Mouse (Mus musculus) urinary bladder, postnatal 10 days (tissue): ENCODE results near the gene Erp29.

Experiments used
- DNase-seq: peaks from one replicate; pipeline ENCODE4 v3.0.0; 2022; ENCODE audit warnings: low spot score

The Erp29 gene

DNA sequence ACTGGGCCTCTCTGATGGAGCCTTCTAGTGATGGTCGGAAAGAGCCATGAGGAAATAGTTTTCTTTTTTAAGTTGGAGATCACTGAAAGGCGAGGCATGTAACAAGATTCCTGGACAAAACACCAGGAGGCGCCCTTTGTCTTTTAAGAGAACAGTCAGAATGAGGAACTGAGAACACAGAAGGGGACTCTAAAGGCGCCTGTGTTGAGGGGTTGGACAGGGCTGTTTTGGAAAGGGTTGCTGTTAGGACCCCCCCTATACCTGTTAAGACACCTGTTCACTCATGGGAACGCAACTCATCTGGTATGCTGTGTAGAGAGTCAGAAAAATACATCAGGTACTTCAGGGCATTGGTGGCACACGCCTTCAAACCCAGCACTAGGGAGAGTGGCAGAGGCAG lies 2.3 kb downstream of the Erp29 start:
- no peak for DNase-seq

- no peak for DNase-seq
These were observed 3.9 kb downstream of the Erp29 start for GRCm38 (mm10) chr5:121448450-121448849.

GRCm38 (mm10) chr5:121444870-121445269 lies 7.4 kb downstream of the Erp29 start:
- DNase-seq, result no peak

GRCm38 (mm10) chr5:121443548-121443947 lies 8.8 kb downstream of the Erp29 start:
- DNase-seq, result no peak

GRCm38 (mm10) chr5:121438756-121439155 lies 13.6 kb downstream of the Erp29 start:
- no peak for DNase-seq

DNA sequence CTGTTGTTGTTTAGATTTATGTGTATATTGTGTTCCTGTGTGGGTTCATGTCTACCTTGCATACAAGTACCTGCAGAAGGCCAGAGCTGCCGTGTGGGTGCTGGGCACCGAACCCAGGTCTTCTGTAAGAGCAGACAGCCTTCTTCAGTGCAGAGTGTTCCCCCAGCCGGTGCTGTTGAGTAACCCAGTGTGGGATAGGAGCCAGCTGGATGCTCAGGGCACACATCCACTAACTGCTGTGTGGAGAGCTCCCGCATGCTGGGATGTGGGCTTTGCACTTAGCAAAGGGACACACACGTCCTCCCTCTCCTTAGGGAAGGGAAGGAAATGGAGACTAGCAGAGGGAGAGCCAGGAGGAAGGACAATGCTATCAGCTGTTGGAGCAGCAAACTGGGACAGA lies 14.2 kb downstream of the Erp29 start:
- DNase-seq, result no peak

DNA sequence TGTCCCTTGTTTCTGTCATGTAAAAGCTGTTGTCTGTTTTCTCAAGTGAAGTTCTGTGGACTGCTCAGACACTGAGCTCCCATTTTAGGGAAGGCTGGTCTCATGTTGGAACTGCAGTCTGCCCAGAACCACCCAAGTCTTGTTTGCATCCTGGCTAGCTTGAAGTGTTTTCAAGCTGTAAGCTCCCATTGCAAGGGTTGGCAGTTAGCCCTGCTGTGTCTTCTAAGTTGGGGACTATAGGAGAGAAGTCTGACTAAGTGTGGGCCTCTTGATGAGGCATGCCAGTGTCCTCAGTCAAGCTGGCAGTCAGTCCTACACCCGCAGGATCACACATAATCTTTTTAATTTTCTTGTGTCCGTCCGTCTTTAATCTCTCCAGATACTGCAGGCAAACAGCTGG lies 23.4 kb downstream of the Erp29 start:
- DNase-seq, result no peak

- DNase-seq, result no peak
These were observed 29.0 kb downstream of the Erp29 start for GRCm38 (mm10) chr5:121423297-121423696.

DNA sequence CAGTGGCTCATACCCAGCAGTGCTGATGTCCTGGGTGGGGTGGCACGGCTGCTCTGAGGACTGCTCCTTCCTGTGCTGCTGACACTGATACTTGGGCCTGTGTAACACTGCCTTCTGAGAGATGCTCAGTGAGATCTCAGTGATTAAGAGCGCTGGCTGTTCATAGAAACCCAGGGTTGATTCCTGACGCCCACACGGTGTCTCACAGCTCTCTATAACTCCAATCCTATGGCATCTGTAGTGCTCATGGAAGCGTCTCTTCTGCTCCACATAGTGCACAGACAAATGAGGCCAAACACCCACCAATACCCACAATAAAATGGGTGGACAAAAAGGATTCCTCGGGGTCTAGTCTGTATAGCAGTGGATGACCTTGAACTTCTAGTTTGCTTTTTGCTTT lies 29.5 kb downstream of the Erp29 start:
- no peak for DNase-seq

DNA sequence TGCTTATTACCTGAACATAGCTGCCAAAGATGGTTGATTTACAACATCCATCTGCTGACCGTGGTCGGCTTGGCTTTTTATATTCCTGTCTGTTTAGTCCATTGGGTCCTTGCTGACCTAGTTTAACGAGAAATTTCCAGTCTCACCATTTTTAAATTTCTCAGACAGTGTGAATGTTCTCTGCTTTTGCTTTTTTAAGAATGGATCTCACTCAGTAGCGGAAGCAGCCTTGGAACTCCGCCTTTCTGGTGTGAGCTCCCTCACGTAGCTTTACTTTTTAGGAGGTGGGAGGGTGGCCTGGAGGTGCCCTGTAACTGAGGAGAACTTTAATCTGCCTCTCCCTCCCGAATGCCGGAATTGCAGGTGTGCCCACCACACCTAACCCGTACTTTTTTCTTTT lies 31.6 kb downstream of the Erp29 start:
- DNase-seq, result no peak

- no peak for DNase-seq
These were observed 41.3 kb downstream of the Erp29 start for GRCm38 (mm10) chr5:121410975-121411374.

DNA sequence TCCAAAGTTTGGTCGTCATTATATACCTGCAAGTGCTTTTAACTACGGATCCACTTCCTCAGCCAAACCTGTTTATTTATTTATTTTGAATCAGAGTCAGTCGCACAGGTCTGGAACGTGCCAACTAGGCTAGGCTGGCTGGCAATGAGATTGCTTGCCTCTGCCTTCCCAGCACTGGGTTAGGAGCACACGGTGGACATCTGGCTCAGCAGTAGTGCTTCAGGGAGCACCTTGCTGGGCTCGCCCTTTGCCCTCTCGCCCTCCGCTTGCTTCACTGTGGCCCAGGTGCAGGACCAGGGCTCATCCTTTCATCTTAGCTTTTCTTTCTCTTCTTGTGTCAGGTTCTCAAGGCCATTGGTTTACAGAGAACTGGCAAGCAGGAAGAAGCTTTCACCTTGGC lies 44.5 kb downstream of the Erp29 start:
- DNase-seq, result no peak

DNA sequence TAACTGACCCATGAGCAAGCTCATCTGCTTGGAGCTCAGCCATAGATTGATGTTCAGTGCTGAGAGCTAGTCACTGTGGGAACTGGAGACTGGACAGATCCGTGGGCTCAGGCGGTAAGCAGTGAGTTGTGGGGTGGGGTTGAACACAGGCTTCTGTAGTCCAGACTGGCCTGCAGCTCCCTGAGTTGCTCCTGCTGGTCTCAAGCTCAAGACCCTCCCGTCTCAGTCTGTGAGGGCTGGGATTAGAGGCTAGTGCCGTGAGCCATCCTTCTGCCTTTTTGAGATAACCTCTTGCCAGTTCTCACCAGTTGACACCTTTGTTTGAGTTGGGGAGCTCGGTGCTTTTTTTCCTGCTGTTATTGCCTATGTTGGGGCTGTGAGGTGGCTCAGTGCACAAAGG lies 51.5 kb downstream of the Erp29 start:
- no peak for DNase-seq

DNA sequence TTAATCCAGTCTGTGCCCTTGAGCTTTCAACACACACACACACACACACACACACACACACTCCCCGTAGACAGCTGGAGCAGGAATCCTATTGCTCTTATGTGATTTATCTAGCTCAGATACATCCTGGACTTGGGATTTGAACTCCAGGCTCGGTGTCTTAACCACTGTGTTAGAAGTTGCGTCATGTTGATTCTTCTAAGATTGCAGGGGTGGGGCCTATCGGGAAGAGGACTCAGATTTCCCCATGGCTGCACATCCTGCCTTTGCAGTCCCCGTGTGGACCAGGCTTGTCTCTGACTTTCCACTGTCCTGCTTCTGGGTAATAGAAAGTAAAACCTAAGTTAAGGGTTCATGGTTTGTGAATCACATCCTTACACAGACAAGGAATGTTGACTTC lies 52.2 kb downstream of the Erp29 start:
- DNase-seq, result no peak

GRCm38 (mm10) chr5:121399540-121399939 lies 52.8 kb downstream of the Erp29 start:
- no peak for DNase-seq

DNA sequence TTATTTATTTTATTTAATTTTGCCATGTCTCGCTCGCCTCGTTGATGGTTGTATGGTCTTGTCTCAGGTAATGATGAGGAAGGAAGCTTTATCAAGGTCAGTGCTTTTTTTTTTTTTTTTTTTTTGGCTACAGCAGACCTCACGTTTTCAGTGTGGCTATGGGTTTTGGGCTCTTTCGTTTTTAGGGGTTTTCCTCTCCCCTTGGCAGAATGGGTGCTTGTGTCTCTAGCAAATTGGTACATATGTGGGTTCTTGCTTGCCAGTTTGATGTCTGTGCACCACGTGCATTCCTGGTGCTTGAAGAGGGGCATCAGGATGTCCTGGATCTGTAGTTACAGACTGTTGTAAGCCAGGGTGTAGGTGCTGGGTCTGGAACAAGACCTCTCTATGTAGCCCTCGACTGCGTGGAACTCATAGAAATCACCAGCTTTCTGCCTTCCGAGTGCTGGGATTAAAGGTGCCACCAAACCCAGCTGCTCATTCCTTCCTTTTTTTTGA lies 53.3 kb downstream of the Erp29 start:
- no peak for DNase-seq

DNA sequence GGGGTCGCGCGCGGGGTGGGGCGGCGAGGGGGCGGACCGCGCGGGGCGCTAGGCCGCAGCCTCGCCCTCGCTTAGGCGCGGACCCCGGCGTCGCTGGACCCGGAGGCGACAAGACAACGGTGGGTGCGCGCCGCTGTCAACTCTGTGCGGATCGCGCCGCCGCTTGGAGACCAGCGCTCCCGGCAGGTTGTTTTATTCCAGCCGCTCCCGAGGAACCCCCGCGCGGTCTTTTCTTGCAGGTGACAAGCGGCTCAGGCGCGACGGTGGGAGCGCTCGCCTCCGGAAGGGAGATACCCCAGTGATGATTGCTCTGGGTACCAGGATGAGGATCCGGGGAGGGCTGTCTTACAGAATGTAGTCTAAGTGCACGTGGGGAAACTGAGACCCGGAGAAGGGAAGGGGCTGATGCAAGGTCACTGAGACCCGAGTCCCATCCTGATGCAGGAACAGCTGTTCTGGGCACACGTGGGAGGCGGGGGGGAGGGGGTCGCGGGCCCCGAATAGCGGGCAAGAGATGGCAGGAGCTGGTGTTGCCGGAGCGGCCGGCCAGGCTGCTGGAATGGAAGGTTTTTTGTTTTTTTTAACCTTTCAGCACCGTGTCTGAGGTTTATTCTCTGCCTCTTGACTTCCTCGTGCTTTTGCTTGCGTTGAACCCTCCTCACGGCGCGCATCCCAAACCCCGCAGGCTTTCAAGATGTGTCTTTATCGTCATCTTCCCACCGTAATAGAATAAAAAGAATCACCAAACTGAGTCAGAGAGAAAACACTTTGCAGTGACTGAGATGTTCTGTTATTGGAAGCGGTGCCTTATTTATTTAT lies 54.0 kb downstream of the Erp29 start:
- DNase-seq, result no peak

DNA sequence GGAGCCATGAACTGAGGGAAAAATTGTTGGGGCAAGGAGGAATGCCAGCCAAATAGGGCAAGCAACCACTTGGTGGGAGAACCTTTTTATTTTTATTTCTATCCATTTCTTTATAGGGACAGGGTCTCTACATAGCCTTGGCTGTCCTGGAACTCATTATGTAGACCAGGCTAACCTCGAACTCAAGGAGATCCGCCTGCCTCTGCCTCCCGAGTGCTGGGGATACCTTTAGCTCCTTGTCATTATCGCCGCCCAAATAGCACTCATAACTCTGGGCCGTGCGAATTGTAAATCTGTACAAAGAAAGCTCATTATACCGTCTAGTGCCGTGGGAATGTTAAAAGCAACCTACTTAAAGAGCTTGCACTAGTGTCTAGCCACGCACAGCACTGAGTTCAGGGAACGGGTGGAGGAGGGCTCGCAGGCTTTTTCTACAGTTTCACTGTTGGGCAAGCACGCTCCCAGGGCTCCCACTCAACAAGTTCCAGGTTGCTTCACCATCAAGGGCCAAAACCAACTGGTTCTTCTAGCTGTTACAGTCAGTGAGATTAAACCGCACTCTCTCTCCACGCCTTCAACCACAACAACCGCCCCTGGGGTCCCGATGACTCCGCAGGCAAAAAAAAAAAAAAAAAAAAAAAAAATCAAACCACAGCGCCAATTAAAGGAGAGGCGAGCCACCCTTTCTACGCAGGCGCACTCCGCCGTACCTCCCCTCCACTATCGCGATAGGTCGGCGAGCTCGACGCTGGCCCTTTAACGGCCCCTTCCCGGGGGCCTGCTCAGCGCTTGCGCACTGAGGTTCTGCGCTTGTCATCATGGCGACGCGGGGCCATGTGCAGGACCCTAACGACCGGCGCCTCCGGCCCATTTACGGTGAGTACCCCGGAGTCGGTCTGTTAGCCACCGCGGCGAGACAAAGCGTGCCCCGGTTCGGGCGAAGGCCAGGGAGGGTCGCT lies 54.8 kb downstream of the Erp29 start, which contains the start of gene Naa25:
TSS of gene Naa25 (plus strand) at position 750 of the 959 bp plus-strand sequence.
- peak; percentile 92 for DNase-seq

DNA sequence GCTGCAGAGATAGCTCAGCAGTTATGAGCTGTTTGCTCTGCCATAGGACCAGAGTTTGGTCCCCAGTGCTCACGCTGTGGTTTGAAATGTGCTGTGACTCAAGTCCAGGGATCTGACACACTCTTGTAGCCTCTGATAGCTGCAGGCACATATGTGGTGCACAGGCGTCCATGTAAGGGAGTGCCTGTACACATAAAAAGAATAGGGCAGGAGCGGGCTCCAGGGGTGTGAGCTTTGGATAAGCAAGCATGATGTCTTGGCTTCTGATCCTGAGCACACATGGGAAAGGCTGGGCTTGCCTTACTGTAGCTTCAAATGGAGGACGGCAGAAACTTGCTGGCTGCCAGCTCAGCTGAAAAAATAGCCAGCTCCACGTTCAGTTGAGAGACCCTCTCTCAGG lies 56.7 kb downstream of the Erp29 start:
- DNase-seq, result no peak

DNA sequence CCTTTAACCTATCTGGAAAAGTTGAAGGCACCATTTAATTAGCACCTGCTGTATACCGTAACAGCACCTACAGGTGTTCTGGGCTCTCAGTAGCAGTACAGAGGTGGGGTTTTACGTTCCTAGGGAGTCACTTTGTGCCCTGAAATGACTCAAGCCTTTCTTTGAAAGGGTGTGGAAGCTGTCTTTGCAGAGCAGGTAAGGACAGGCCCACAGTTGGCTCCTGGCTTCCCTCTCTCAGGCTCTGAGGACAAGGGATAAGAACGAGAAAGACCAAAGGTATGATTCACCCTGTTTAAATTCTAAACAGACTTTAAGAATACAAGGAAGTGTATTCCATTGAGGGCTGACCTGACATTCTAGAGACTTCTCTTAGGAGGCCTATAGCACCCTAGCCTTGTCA lies 58.9 kb downstream of the Erp29 start:
- DNase-seq, result no peak

DNA sequence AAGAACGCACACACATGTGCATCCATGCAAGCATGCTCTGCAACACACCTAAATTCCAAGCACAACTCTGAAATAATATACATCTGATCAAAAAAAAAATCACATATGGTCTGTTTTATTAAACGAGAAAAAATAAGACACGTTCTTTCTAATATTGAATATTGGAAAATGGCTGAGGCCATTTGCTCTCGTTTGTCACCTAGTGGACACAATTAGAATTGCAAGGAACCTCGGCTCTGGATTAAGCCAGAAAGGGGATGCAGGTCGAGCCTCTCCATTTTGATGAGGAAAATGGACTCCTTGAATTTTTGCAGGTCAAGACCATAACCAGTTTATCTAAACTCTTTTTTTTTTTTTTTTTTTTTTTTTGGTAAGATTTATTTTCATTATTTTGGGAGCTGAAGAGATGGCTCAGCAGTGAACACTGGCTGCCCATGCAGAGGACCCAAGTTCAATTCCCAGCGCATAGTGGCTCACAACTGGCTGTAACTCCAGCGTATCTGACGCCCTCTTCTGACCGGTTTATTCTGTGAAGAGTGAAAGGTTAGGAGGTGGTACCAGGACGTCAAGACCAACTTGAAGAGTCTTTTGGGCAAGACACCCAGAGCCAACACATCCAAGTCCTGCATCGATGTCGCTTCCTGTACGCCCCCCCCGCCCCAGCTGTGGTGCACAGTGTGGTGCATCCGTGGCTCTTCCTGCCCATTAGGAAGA lies 59.5 kb downstream of the Erp29 start:
- DNase-seq, result no peak

- no peak for DNase-seq
These were observed 62.6 kb downstream of the Erp29 start for GRCm38 (mm10) chr5:121389691-121390090.
